Mouse (Mus musculus) stomach, postnatal 0 days (tissue): Measurements from ENCODE around the gene Marveld1. TPM values are rescaled to one million over a fixed set of nuclear protein-coding genes. Genes with fewer than 3 reads are reported as not detected.
A peak's percentile ranks its signal among the peaks of the same experiment; 100 is the strongest.

ENCODE experiments used
- ATAC-seq: fragments of 200-750 bp; cut with Nextera tagmentation; 2 replicates; pipeline ENCODE4 v1.8.0; 2017; ENCODE audit not compliant: low FRiP score, low TSS enrichment
- DNase-seq: peaks from one replicate; pipeline ENCODE4 v3.0.0-alpha.2; 2016; ENCODE audit warnings: low spot score
- H3K27ac ChIP-seq: fragments of 300-500 bp; sonication (generic); replicated peaks from 2 replicates; pipeline ENCODE4 v1.5.1; 2014; ENCODE audit warnings: mild to moderate bottlenecking, control low read depth
- H3K27me3 ChIP-seq: fragments of 300-500 bp; sonication (generic); 2 replicates; pipeline ENCODE4 v1.6.1; 2014; ENCODE audit warnings: low read length; ENCODE audit not compliant: control insufficient read depth, insufficient read depth
- H3K36me3 ChIP-seq: fragments of 300-500 bp; sonication (generic); 2 replicates; pipeline ENCODE4 v1.6.1; 2014; ENCODE audit warnings: low read length, mixed read lengths; ENCODE audit not compliant: control insufficient read depth, insufficient read depth
- H3K4me1 ChIP-seq: fragments of 300-500 bp; sonication (generic); replicated peaks from 2 replicates; pipeline ENCODE4 v1.6.1; 2014; ENCODE audit warnings: antibody characterized with exemption; ENCODE audit not compliant: control insufficient read depth, insufficient read depth
- H3K4me2 ChIP-seq: fragments of 300-500 bp; sonication (generic); replicated peaks from 2 replicates; pipeline ENCODE4 v1.6.1; 2014; ENCODE audit warnings: low read depth, mild to moderate bottlenecking, control low read depth, moderate library complexity
- H3K4me3 ChIP-seq: fragments of 300-500 bp; sonication (generic); 2 replicates; pipeline ENCODE4 v1.5.1; 2014; ENCODE audit warnings: low read depth, low read length, control low read depth
- H3K9ac ChIP-seq: fragments of 300-500 bp; sonication (generic); 2 replicates; pipeline ENCODE4 v1.6.1; 2014; ENCODE audit warnings: mild to moderate bottlenecking, low read length, control low read depth, mixed read lengths
- H3K9me3 ChIP-seq: fragments of 300-500 bp; sonication (generic); 2 replicates; pipeline ENCODE4 v1.6.1; 2016; ENCODE audit warnings: low read length; ENCODE audit not compliant: control insufficient read depth
- CTCF ChIP-seq: IDR thresholded peaks from 2 replicates; pipeline ENCODE4 v1.5.1; 2016; ENCODE audit warnings: antibody characterized with exemption, low read depth, mild to moderate bottlenecking, moderate library complexity
- EP300 ChIP-seq: optimal IDR thresholded peaks from 2 replicates; pipeline ENCODE3; 2016; ENCODE audit warnings: antibody characterized with exemption
- WGBS: fragments of 180-500 bp; shearing (Covaris S2); extraction: QIAGEN DNeasy Blood & Tissue Kit; methylation state at CpG from one replicate; pipeline ENCODE4 v1.1.7; 2014; 5-methylcytosine and 5-hydroxymethylcytosine counted together
- polyA plus RNA-seq: library from polyadenylated mRNA; unstranded; fragments of >200 nt; fragmentation: Nextera tagmentation; extraction: Ambion mirVana; gene quantifications from 2 replicates; pipeline ENCODE4 v1.2.1, GENCODE M21; 2015

The Marveld1 gene
- polyA plus RNA-seq, 1 experiment from 2014 or later = 15.3 TPM

DNA sequence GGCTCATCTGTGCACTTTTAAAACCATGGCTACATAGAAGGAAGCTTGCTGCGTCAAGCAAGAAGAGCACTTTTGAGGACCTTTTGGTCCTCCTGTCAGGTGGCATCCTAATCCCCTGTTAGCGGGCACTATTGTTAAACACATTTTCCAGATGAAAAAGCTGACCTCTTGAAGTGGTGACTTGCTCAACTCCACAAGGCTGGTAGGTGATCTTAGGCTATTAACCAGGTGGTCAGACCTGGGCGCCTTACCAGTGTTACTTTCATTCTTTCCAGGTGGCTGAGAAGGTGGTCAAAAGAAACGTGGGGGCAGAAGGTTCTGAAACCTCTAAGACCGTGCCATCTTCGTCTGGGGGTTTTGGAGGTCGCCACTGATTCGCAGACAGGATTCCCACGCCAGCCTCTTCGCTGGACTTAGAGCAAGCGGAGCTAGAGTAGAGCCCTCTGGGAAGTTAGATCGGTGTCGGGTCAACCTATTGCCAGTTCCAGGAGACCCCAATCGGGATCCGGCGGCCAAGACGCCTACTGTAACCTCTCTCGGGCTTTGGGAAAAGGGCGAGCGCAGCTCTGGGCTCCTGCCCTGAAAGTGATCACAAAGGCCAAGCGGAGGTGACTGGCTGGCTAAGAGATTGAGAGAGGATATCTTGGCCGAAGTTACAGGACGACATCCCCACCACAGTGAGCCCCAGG, 19.0 kb upstream of the Marveld1 start:
- ATAC-seq = no peak; the same call in 1 of the 2 replicates
- Histone ChIP-seq H3K9me3 (no peaks in the 10 kb centered on the region), H3K4me2 (peak overlapping the region; percentile 92), H3K4me1 (peaks cover 4% of the 10 kb centered on the region; the same call in 1 of the 2 replicates), H3K27me3 (no peaks in the 10 kb centered on the region), H3K9ac (peak overlapping the region; percentile 92), H3K27ac (peak overlapping the region; percentile 96), H3K4me3 (peak overlapping the region; percentile 71), H3K36me3 (peaks cover 5% of the 10 kb centered on the region)
- WGBS = 4% methylated on average over 23 of the region's 23 CpGs
- no peak for TF ChIP-seq EP300
- no peak for TF ChIP-seq CTCF
- DNase-seq = no peak

DNA sequence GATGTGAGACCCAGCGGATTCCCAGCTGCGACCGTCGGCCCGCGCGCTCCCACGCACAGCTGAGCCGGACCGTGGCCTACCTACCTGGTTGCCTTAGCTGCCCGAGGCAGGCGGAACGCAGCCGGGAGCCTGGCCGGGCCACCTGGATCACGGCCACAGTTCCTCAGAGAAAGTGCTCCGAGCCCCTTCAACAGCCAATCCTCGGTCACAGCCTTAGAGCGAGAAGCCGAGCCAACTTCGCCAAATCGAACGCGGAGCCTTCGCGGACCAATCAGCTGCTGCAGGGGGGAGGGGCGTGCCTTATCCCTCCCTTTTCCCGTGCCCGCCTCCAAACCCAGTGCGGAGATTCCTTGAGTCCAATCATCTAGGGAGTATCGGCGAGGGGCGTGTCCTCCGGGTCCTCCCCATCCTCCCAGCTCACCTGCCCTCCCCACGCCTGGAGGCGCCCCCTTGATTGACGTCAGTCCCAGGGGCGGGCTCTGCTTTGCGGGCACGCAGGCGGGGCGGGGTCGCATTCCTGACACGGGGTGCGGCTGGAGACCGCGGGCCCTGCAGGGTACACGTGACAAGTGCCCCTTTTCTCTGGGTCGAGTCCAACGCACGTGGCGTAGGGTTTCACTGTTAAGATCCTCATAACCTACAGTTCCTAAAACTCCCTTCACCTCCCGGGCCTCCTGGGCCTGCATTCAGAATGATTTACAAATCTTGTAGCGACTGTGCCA, 18.3 kb upstream of the Marveld1 start, which contains the start of gene Avpi1:
Gene Avpi1, minus strand, starts transcription at position 273 of the 722 bp plus-strand sequence.
- no peaks in the 10 kb centered on the region for H3K27me3 ChIP-seq
- DNase-seq (peak; percentile 100), ATAC-seq (peak; percentile 97)
- peaks cover 4% of the 10 kb centered on the region; the same call in 1 of the 2 replicates for H3K4me1 ChIP-seq
- peaks cover 5% of the 10 kb centered on the region for H3K36me3 ChIP-seq
- peak within 1 kb of the TSS; percentile 71 for H3K4me3 ChIP-seq
- peak within 1 kb of the TSS; percentile 92 for H3K9ac ChIP-seq
- H3K9me3 ChIP-seq = no peaks in the 10 kb centered on the region
- H3K27ac ChIP-seq = peak within 1 kb of the TSS; percentile 96
- 0% methylated on average over 54 of the region's 54 CpGs for WGBS
- TF ChIP-seq EP300 = peak; percentile 52
- no peak for TF ChIP-seq CTCF
- peak within 1 kb of the TSS; percentile 92 for H3K4me2 ChIP-seq

DNA sequence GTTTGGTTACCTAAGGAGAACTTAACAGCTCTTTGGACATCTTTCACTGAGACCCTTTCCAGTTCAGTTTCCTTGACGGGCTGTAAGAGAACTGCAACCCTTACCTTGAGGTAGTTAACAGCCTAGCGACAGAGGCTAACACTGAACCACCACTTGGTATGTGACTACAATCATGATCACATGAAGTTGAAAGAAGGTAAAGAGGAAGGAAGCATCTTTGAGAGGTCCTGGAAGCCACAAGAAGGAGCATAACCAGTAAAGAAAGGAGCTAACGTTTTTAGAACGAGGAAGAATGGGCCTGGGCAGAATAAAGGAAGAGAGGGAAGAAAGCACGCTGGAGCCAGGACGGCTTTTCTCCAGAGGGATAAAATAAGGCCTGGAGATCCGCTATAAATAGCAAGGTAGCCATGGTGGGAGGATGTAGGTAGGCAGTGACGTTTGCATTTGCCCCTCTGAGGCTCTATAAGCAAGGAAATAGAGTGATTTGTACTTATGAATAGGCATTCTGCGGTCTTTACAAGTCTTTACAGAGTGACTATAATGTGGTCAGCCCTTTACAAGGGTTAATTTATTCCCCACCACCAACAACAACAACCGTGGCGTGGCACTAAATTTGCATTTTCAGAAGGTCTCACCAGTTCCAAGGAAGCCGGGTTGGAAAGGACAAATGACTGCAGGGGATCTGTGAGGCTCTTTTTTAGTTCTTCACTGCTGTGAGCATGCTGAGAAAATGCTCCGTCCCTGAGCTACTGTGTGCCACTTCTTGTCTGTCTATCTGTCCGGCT, 17.5 kb upstream of the Marveld1 start:
- Histone ChIP-seq H3K4me2 (peak overlapping the region; percentile 52), H3K27ac (peak overlapping the region; percentile 88), H3K36me3 (peaks cover 4% of the 10 kb centered on the region; the same call in 1 of the 2 replicates), H3K9ac (0 out of 2 replicates have a peak overlapping the region, but pooled peaks have one; percentile 45), H3K27me3 (no peaks in the 10 kb centered on the region), H3K4me1 (peaks cover 4% of the 10 kb centered on the region; the same call in 1 of the 2 replicates), H3K4me3 (peak overlapping the region; percentile 71), H3K9me3 (no peaks in the 10 kb centered on the region)
- WGBS = 38% methylated on average over 14 of the region's 14 CpGs
- no peak for DNase-seq
- 0 out of 2 replicates have a peak, but pooled peaks have one; percentile 1 for ATAC-seq
- TF ChIP-seq CTCF = no peak

DNA sequence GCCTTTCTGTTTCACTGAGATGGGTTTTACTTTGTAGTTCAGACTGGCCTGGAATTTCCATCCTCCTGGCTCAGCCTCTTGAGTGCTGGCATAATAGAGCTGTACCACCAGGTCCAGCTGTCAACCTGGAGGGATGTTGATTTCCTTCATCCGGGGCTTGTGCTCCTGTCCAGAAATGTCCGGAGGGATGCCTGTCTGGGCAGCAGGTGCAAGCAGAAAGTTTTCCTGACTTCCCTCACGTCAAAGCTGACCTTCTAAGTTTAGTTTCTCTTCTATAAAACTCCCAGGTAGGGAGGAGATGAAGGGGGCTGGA, 16.9 kb upstream of the Marveld1 start:
- H3K4me1 ChIP-seq = peaks cover 4% of the 10 kb centered on the region; the same call in 1 of the 2 replicates
- H3K4me3 ChIP-seq = no peak overlapping the region
- DNase-seq (no peak), ATAC-seq (no peak)
- H3K27me3 ChIP-seq = no peaks in the 10 kb centered on the region
- TF ChIP-seq CTCF (no peak), EP300 (no peak)
- H3K4me2 ChIP-seq = no peak overlapping the region
- H3K9ac ChIP-seq = no peak overlapping the region
- H3K9me3 ChIP-seq = no peaks in the 10 kb centered on the region
- H3K27ac ChIP-seq = peak overlapping the region; percentile 88
- WGBS = 67% methylated on average over 3 of the region's 3 CpGs
- H3K36me3 ChIP-seq = no peaks in the 10 kb centered on the region

DNA sequence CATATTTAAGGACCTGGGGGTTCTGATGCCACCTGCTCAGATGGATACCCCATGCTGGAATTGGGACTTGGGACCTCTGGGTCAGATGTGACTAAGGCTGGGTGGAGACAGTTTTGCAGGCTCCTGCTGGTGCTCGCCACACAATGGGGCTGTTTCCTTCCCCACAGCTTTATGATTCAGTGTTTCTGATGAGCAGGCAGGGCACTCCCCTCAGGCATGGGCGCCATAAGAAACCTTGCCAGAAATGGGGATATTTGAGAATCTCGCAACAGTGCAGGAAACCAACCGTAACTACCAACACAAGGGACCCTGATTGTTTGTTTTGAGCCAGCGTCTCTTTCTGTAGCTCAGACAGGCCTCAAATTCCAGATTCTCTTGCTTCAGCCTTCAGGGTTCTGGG, 16.1 kb upstream of the Marveld1 start:
- TF ChIP-seq CTCF (no peak), EP300 (no peak)
- DNase-seq = peak; percentile 47
- no peak overlapping the region for H3K4me3 ChIP-seq
- H3K36me3 ChIP-seq = no peaks in the 10 kb centered on the region
- no peaks in the 10 kb centered on the region for H3K9me3 ChIP-seq
- peak overlapping the region; percentile 88 for H3K27ac ChIP-seq
- H3K27me3 ChIP-seq = no peaks in the 10 kb centered on the region
- WGBS = 53% methylated on average over 5 of the region's 5 CpGs
- no peak overlapping the region for H3K9ac ChIP-seq
- ATAC-seq = no peak
- H3K4me1 ChIP-seq = peaks cover 4% of the 10 kb centered on the region; the same call in 1 of the 2 replicates
- no peak overlapping the region for H3K4me2 ChIP-seq
